Mouse (Mus musculus): ENCODE measurements at regions not wholly inside any gene's neighbourhood (a gene's known extent, or its start where the extent isn't known, plus 50 kb on each side); places are given as distances from the start of the nearest gene placed in this dataset.

GRCm38 (mm10) chr5:51825584-51826088, 258.1 kb upstream of the Ppargc1a start:
- Histone ChIP-seq H3K9me3 (replicated peaks) (no peaks in the 10 kb centered on the region), H3K27me3 (replicated peaks) (no peaks in the 10 kb centered on the region), H3K4me3 (no peak overlapping the region), H3K4me1 (peaks cover 46% of the 10 kb centered on the region), H3K36me3 (no peaks in the 10 kb centered on the region), H3K4me2 (no peak overlapping the region), H3K27ac (no peak overlapping the region), H3K9ac (no peak overlapping the region)
- ATAC-seq, result no peak
- whole genome bisulfite sequencing (ENCODE audit: insufficient replicate concordance), result 68% methylated on average over 3 of the region's 3 CpGs

GRCm38 (mm10) chr5:51824731-51825130, 257.2 kb upstream of the Ppargc1a start:
- Histone ChIP-seq H3K27ac (no peak overlapping the region), H3K4me2 (peak overlapping the region; percentile 25; the same call in 1 of the 2 replicates), H3K4me3 (no peak overlapping the region), H3K36me3 (no peaks in the 10 kb centered on the region), H3K4me1 (peaks cover 37% of the 10 kb centered on the region), H3K9ac (no peak overlapping the region), H3K9me3 (replicated peaks) (no peaks in the 10 kb centered on the region), H3K27me3 (replicated peaks) (no peaks in the 10 kb centered on the region)
- peak; percentile 90 for ATAC-seq
- WGBS (ENCODE audit: insufficient replicate concordance), result 41% methylated on average over 4 of the region's 4 CpGs

GRCm38 (mm10) chr5:51823657-51824056, 256.1 kb upstream of the Ppargc1a start:
- Histone ChIP-seq H3K4me3 (no peak overlapping the region), H3K36me3 (no peaks in the 10 kb centered on the region), H3K27me3 (replicated peaks) (no peaks in the 10 kb centered on the region), H3K4me2 (no peak overlapping the region), H3K9ac (no peak overlapping the region), H3K9me3 (replicated peaks) (no peaks in the 10 kb centered on the region), H3K27ac (no peak overlapping the region), H3K4me1 (peaks cover 27% of the 10 kb centered on the region)
- ATAC-seq, result no peak
- 71% methylated on average over 2 of the region's 2 CpGs for WGBS (ENCODE audit: insufficient replicate concordance)

GRCm38 (mm10) chr5:51816258-51816657, 248.7 kb upstream of the Ppargc1a start:
- Histone ChIP-seq H3K9me3 (replicated peaks) (no peaks in the 10 kb centered on the region), H3K4me2 (no peak overlapping the region), H3K9ac (no peak overlapping the region), H3K4me3 (no peak overlapping the region), H3K27ac (no peak overlapping the region), H3K4me1 (no peaks in the 10 kb centered on the region), H3K36me3 (no peaks in the 10 kb centered on the region), H3K27me3 (replicated peaks) (no peaks in the 10 kb centered on the region)
- whole genome bisulfite sequencing (ENCODE audit: insufficient replicate concordance), result 63% methylated on average over 2 of the region's 2 CpGs
- no peak for ATAC-seq

- H3K4me1 ChIP-seq, result no peaks in the 10 kb centered on the region
- H3K27me3 ChIP-seq (replicated peaks), result no peaks in the 10 kb centered on the region
- no peaks in the 10 kb centered on the region for H3K36me3 ChIP-seq
- H3K4me2 ChIP-seq, result no peak overlapping the region
- H3K4me3 ChIP-seq, result no peak overlapping the region
- 71% methylated on average over 2 of the region's 2 CpGs for WGBS (ENCODE audit: insufficient replicate concordance)
- no peak overlapping the region for H3K9ac ChIP-seq
- no peak for ATAC-seq
- no peak overlapping the region for H3K27ac ChIP-seq
- H3K9me3 ChIP-seq (replicated peaks), result no peaks in the 10 kb centered on the region
Measured at GRCm38 (mm10) chr5:51811728-51812127, 244.2 kb upstream of the Ppargc1a start.

GRCm38 (mm10) chr5:51801486-51801885, 234.0 kb upstream of the Ppargc1a start:
- Histone ChIP-seq H3K9me3 (replicated peaks) (no peaks in the 10 kb centered on the region), H3K4me2 (no peak overlapping the region), H3K9ac (no peak overlapping the region), H3K36me3 (no peaks in the 10 kb centered on the region), H3K4me1 (no peaks in the 10 kb centered on the region), H3K27ac (no peak overlapping the region), H3K27me3 (replicated peaks) (no peaks in the 10 kb centered on the region), H3K4me3 (no peak overlapping the region)
- no peak for ATAC-seq
- WGBS (ENCODE audit: insufficient replicate concordance), result 53% methylated on average over 8 of the region's 8 CpGs

- H3K27ac ChIP-seq, result 0 out of 2 replicates have a peak overlapping the region, but pooled peaks have one; percentile 2
- no peak overlapping the region for H3K9ac ChIP-seq
- no peaks in the 10 kb centered on the region for H3K4me1 ChIP-seq
- no peaks in the 10 kb centered on the region for H3K27me3 ChIP-seq (replicated peaks)
- 68% methylated on average over 6 of the region's 6 CpGs for WGBS (ENCODE audit: insufficient replicate concordance)
- peak; percentile 63 for ATAC-seq
- no peaks in the 10 kb centered on the region for H3K9me3 ChIP-seq (replicated peaks)
- H3K36me3 ChIP-seq, result no peaks in the 10 kb centered on the region
- H3K4me2 ChIP-seq, result no peak overlapping the region
- H3K4me3 ChIP-seq, result no peak overlapping the region
Measured at GRCm38 (mm10) chr5:51799371-51800035, 232.0 kb upstream of the Ppargc1a start.

GRCm38 (mm10) chr5:51794097-51794496, 226.6 kb upstream of the Ppargc1a start:
- no peak overlapping the region for H3K4me3 ChIP-seq
- no peak overlapping the region for H3K9ac ChIP-seq
- no peak overlapping the region for H3K27ac ChIP-seq
- no peaks in the 10 kb centered on the region for H3K27me3 ChIP-seq (replicated peaks)
- 57% methylated on average over 6 of the region's 6 CpGs for WGBS (ENCODE audit: insufficient replicate concordance)
- H3K4me1 ChIP-seq, result no peaks in the 10 kb centered on the region
- no peaks in the 10 kb centered on the region for H3K9me3 ChIP-seq (replicated peaks)
- no peak overlapping the region for H3K4me2 ChIP-seq
- H3K36me3 ChIP-seq, result no peaks in the 10 kb centered on the region
- ATAC-seq, result no peak

- Histone ChIP-seq H3K9ac (no peak overlapping the region), H3K27me3 (replicated peaks) (no peaks in the 10 kb centered on the region), H3K9me3 (replicated peaks) (no peaks in the 10 kb centered on the region), H3K36me3 (no peaks in the 10 kb centered on the region), H3K4me3 (no peak overlapping the region), H3K27ac (no peak overlapping the region), H3K4me2 (no peak overlapping the region), H3K4me1 (no peaks in the 10 kb centered on the region)
- WGBS (ENCODE audit: insufficient replicate concordance), result 55% methylated on average over 2 of the region's 2 CpGs
- ATAC-seq, result no peak
Measured at GRCm38 (mm10) chr5:51792950-51793349, 225.4 kb upstream of the Ppargc1a start.

GRCm38 (mm10) chr5:51788768-51789167, 221.2 kb upstream of the Ppargc1a start:
- no peak for ATAC-seq
- no peak overlapping the region for H3K4me2 ChIP-seq
- no peaks in the 10 kb centered on the region for H3K4me1 ChIP-seq
- no peaks in the 10 kb centered on the region for H3K27me3 ChIP-seq (replicated peaks)
- H3K36me3 ChIP-seq, result no peaks in the 10 kb centered on the region
- H3K4me3 ChIP-seq, result no peak overlapping the region
- H3K27ac ChIP-seq, result no peak overlapping the region
- H3K9me3 ChIP-seq (replicated peaks), result no peaks in the 10 kb centered on the region
- H3K9ac ChIP-seq, result no peak overlapping the region
- 70% methylated on average over 6 of the region's 6 CpGs for WGBS (ENCODE audit: insufficient replicate concordance)

GRCm38 (mm10) chr5:51783523-51783922, 216.0 kb upstream of the Ppargc1a start:
- H3K27ac ChIP-seq, result no peak overlapping the region
- no peaks in the 10 kb centered on the region for H3K36me3 ChIP-seq
- WGBS (ENCODE audit: insufficient replicate concordance), result 69% methylated on average over 5 of the region's 5 CpGs
- H3K4me1 ChIP-seq, result no peaks in the 10 kb centered on the region
- no peaks in the 10 kb centered on the region for H3K27me3 ChIP-seq (replicated peaks)
- no peak overlapping the region for H3K4me3 ChIP-seq
- ATAC-seq, result no peak
- H3K9me3 ChIP-seq (replicated peaks), result no peaks in the 10 kb centered on the region
- no peak overlapping the region for H3K4me2 ChIP-seq
- no peak overlapping the region for H3K9ac ChIP-seq

- no peaks in the 10 kb centered on the region for H3K4me1 ChIP-seq
- no peak overlapping the region for H3K4me3 ChIP-seq
- H3K27me3 ChIP-seq (replicated peaks), result no peaks in the 10 kb centered on the region
- ATAC-seq, result no peak
- H3K9ac ChIP-seq, result no peak overlapping the region
- H3K27ac ChIP-seq, result no peak overlapping the region
- no peak overlapping the region for H3K4me2 ChIP-seq
- 76% methylated on average over 9 of the region's 9 CpGs for WGBS (ENCODE audit: insufficient replicate concordance)
- no peaks in the 10 kb centered on the region for H3K9me3 ChIP-seq (replicated peaks)
- H3K36me3 ChIP-seq, result no peaks in the 10 kb centered on the region
Measured at GRCm38 (mm10) chr5:51783099-51783498, 215.6 kb upstream of the Ppargc1a start.
